Mouse (Mus musculus) bone marrow macrophage, adult 2 months (primary cell): ENCODE results near the gene Iqschfp.

Source experiments
- CTCF ChIP-seq: IDR thresholded peaks from 2 replicates; pipeline ENCODE4 v1.5.1; 2012; ENCODE audit warnings: low read depth, mild to moderate bottlenecking, low read length, moderate library complexity
- POLR2A ChIP-seq: IDR thresholded peaks from 2 replicates; pipeline ENCODE4 v1.6.1; 2012; ENCODE audit warnings: mild to moderate bottlenecking, low read depth, low read length, borderline replicate concordance

GRCm38 (mm10) chr3:68305647-68306046 lies 413.6 kb downstream of the Iqschfp start:
- no peak for TF ChIP-seq CTCF
- no peak for TF ChIP-seq POLR2A
